8 mouse cellular contexts compared by ENCODE assay signal in genomic region chr14:20702096-20702740, GRCm38 (mm10). TPM values are rescaled to one million over a fixed set of nuclear protein-coding genes. Genes with fewer than 3 reads are reported as not detected.
DNase-seq lines count a peak whose midpoint lies in the region; ATAC-seq lines count a peak whose summit lies in the region.

No protein-coding gene starts in this region.

- H3K36me3 ChIP-seq in heart, embryonic 12.5 days: peaks cover 31% of the 10 kb centered on the region
- H3K36me3 ChIP-seq in forebrain, embryonic 14.5 days (ENCODE audit: control insufficient read depth, insufficient read depth, low read length): peaks cover 32% of the 10 kb centered on the region; the same call in 1 of the 2 replicates
- no peaks in the 10 kb centered on the region for H3K36me3 ChIP-seq in liver, embryonic 16.5 days (ENCODE audit: control insufficient read depth, insufficient read depth)

- H3K4me1 ChIP-seq in heart, embryonic 12.5 days (replicated peaks): peaks cover 42% of the 10 kb centered on the region
- peaks cover 30% of the 10 kb centered on the region for H3K4me1 ChIP-seq in forebrain, embryonic 14.5 days (ENCODE audit: control insufficient read depth, insufficient read depth, low read length)
- peaks cover 37% of the 10 kb centered on the region for H3K4me1 ChIP-seq in liver, embryonic 16.5 days (ENCODE audit: control insufficient read depth, low read depth, low read length)

- 0 out of 2 replicates have a peak, but pooled peaks have one; percentile 9 for ATAC-seq in heart, embryonic 12.5 days (ENCODE audit: insufficient number of reproducible peaks, low FRiP score)
- peak; percentile 20 for ATAC-seq in CD4-positive, CD25-positive, alpha-beta regulatory T cell, adult 4 months
- ATAC-seq in forebrain, embryonic 14.5 days: peak; percentile 24
- peak; percentile 5; the same call in 1 of the 2 replicates for ATAC-seq in liver, embryonic 16.5 days (ENCODE audit: low read depth)

- H3K9ac ChIP-seq in heart, embryonic 12.5 days: peak overlapping the region; percentile 95
- H3K9ac ChIP-seq in forebrain, embryonic 14.5 days (ENCODE audit: low read length): peak overlapping the region; percentile 79
- H3K9ac ChIP-seq in liver, embryonic 16.5 days (ENCODE audit: low read depth, low read length): peak overlapping the region; percentile 89

- no peaks in the 10 kb centered on the region for H3K9me3 ChIP-seq in heart, embryonic 12.5 days (replicated peaks)
- H3K9me3 ChIP-seq in forebrain, embryonic 14.5 days (replicated peaks; ENCODE audit: control insufficient read depth, low read length): no peaks in the 10 kb centered on the region
- no peaks in the 10 kb centered on the region for H3K9me3 ChIP-seq in liver, embryonic 16.5 days (replicated peaks; ENCODE audit: control insufficient read depth, low read length)

- no peaks in the 10 kb centered on the region for H3K27me3 ChIP-seq in heart, embryonic 12.5 days (replicated peaks)
- no peaks in the 10 kb centered on the region for H3K27me3 ChIP-seq in forebrain, embryonic 14.5 days (replicated peaks; ENCODE audit: control insufficient read depth, insufficient read depth, low read length)
- no peaks in the 10 kb centered on the region for H3K27me3 ChIP-seq in liver, embryonic 16.5 days (ENCODE audit: control insufficient read depth, insufficient read depth, low read depth, low read length)

- H3K4me3 ChIP-seq in heart, embryonic 12.5 days: peak overlapping the region; percentile 98
- peak overlapping the region; percentile 63 for H3K4me3 ChIP-seq in forebrain, embryonic 14.5 days (ENCODE audit: low read depth, low read length)
- peak overlapping the region; percentile 94 for H3K4me3 ChIP-seq in liver, embryonic 16.5 days (ENCODE audit: low read depth, low read length)

- WGBS in heart, embryonic 12.5 days: 8% methylated on average over 15 of the region's 15 CpGs
- 15% methylated on average over 15 of the region's 15 CpGs for WGBS in forebrain, embryonic 14.5 days
- WGBS in liver, embryonic 16.5 days (ENCODE audit: insufficient replicate concordance): 9% methylated on average over 15 of the region's 15 CpGs

- peak overlapping the region; percentile 96 for H3K27ac ChIP-seq in heart, embryonic 12.5 days (ENCODE audit: poor library complexity, severe bottlenecking)
- H3K27ac ChIP-seq in forebrain, embryonic 14.5 days (ENCODE audit: low read depth, low read length): peak overlapping the region; percentile 87
- peak overlapping the region; percentile 95 for H3K27ac ChIP-seq in liver, embryonic 16.5 days (ENCODE audit: low read length)

- no peak for DNase-seq in heart, adult 9 months (ENCODE audit: low spot score in 2 of 2)
- no peak for DNase-seq in forebrain, embryonic 14.5 days (ENCODE audit: low spot score)
- DNase-seq in right cerebral cortex, adult 2 months (ENCODE audit: low spot score in 2 of 2): no peak
- DNase-seq in layer of hippocampus, postnatal 14 days (ENCODE audit: low spot score in 2 of 2): no peak
- no peak for DNase-seq in thymus, postnatal 14 days

- H3K4me2 ChIP-seq in heart, embryonic 12.5 days: peak overlapping the region; percentile 80
- peak overlapping the region; percentile 70 for H3K4me2 ChIP-seq in forebrain, embryonic 14.5 days (ENCODE audit: low read length)
- H3K4me2 ChIP-seq in liver, embryonic 16.5 days (ENCODE audit: low read depth, low read length): peak overlapping the region; percentile 78

RNA-seq across cellular contexts. Expression of gene Chchd1, which starts 0.6 kb away (rescaled TPM):
- 232 and 236 TPM in 2 replicates for polyA plus RNA-seq in heart, embryonic 12.5 days (2016; fragmentation: Nextera tagmentation; extraction: Ambion mirVana)
- polyA plus RNA-seq in CD4-positive, CD25-positive, alpha-beta regulatory T cell, adult 4 months (2017; shearing (Covaris generic)): 100 to 1,000 TPM; 120 to 143 TPM
- 227 and 259 TPM in 2 replicates for polyA plus RNA-seq in forebrain, embryonic 14.5 days (2014; fragmentation: Nextera tagmentation; extraction: Ambion mirVana)
- polyA plus RNA-seq in liver, embryonic 16.5 days (2015; fragmentation: Nextera tagmentation; extraction: Ambion mirVana): 80.3 and 86.5 TPM in 2 replicates
- 10 to 100 TPM; 48.4 to 51.8 TPM for total RNA-seq in layer of hippocampus, postnatal 14 days (2021)

RNA-seq across cellular contexts. Expression of gene Zswim8, which starts 5.1 kb away (rescaled TPM):
- 32.4 and 34.0 TPM in 2 replicates for polyA plus RNA-seq in heart, embryonic 12.5 days (2016; fragmentation: Nextera tagmentation; extraction: Ambion mirVana)
- 10 to 100 TPM; 21.6 to 22.3 TPM for polyA plus RNA-seq in CD4-positive, CD25-positive, alpha-beta regulatory T cell, adult 4 months (2017; shearing (Covaris generic))
- 31.8 and 39.1 TPM in 2 replicates for polyA plus RNA-seq in forebrain, embryonic 14.5 days (2014; fragmentation: Nextera tagmentation; extraction: Ambion mirVana)
- polyA plus RNA-seq in liver, embryonic 16.5 days (2015; fragmentation: Nextera tagmentation; extraction: Ambion mirVana): 6.1 and 6.3 TPM in 2 replicates
- 100 to 1,000 TPM; 142 to 161 TPM for total RNA-seq in layer of hippocampus, postnatal 14 days (2021)

RNA-seq across cellular contexts. Expression of gene Fut11, which starts 7.5 kb away (rescaled TPM):
- 20.4 and 21.2 TPM in 2 replicates for polyA plus RNA-seq in heart, embryonic 12.5 days (2016; fragmentation: Nextera tagmentation; extraction: Ambion mirVana)
- polyA plus RNA-seq in CD4-positive, CD25-positive, alpha-beta regulatory T cell, adult 4 months (2017; shearing (Covaris generic)): 1 to 10 TPM; 5.6 to 7.7 TPM
- 13.1 and 15.1 TPM in 2 replicates for polyA plus RNA-seq in forebrain, embryonic 14.5 days (2014; fragmentation: Nextera tagmentation; extraction: Ambion mirVana)
- polyA plus RNA-seq in liver, embryonic 16.5 days (2015; fragmentation: Nextera tagmentation; extraction: Ambion mirVana): 5.0 and 5.4 TPM in 2 replicates
- total RNA-seq in layer of hippocampus, postnatal 14 days (2021): 10 to 100 TPM; 18.2 to 18.5 TPM

RNA-seq across cellular contexts. Expression of gene Sec24c, which starts 28.1 kb away (rescaled TPM):
- polyA plus RNA-seq in heart, embryonic 12.5 days (2016; fragmentation: Nextera tagmentation; extraction: Ambion mirVana): 93.4 and 97.4 TPM in 2 replicates
- 100 to 1,000 TPM; 120 to 181 TPM for polyA plus RNA-seq in CD4-positive, CD25-positive, alpha-beta regulatory T cell, adult 4 months (2017; shearing (Covaris generic))
- 64.9 and 75.4 TPM in 2 replicates for polyA plus RNA-seq in forebrain, embryonic 14.5 days (2014; fragmentation: Nextera tagmentation; extraction: Ambion mirVana)
- polyA plus RNA-seq in liver, embryonic 16.5 days (2015; fragmentation: Nextera tagmentation; extraction: Ambion mirVana): 36.5 and 46.0 TPM in 2 replicates
- total RNA-seq in layer of hippocampus, postnatal 14 days (2021): 100 to 1,000 TPM; 106 to 110 TPM

RNA-seq across cellular contexts. Expression of gene Ndst2, which starts 32.1 kb away (rescaled TPM):
- 17.9 and 18.8 TPM in 2 replicates for polyA plus RNA-seq in heart, embryonic 12.5 days (2016; fragmentation: Nextera tagmentation; extraction: Ambion mirVana)
- 10 to 100 TPM; 12.9 to 13.7 TPM for polyA plus RNA-seq in CD4-positive, CD25-positive, alpha-beta regulatory T cell, adult 4 months (2017; shearing (Covaris generic))
- polyA plus RNA-seq in forebrain, embryonic 14.5 days (2014; fragmentation: Nextera tagmentation; extraction: Ambion mirVana): 12.5 and 14.2 TPM in 2 replicates
- polyA plus RNA-seq in liver, embryonic 16.5 days (2015; fragmentation: Nextera tagmentation; extraction: Ambion mirVana): 14.5 and 16.7 TPM in 2 replicates
- 10 to 100 TPM; 14.3 to 18.1 TPM for total RNA-seq in layer of hippocampus, postnatal 14 days (2021)
